Mouse (Mus musculus): ENCODE measurements around the gene Elovl2. TPM values are rescaled to one million over a fixed set of nuclear protein-coding genes. Genes with fewer than 3 reads are reported as not detected.
A peak's percentile ranks its signal among the peaks of the same experiment; 100 is the strongest.

The Elovl2 gene
- total RNA-seq, 1 experiment: 3.7 TPM

DNA sequence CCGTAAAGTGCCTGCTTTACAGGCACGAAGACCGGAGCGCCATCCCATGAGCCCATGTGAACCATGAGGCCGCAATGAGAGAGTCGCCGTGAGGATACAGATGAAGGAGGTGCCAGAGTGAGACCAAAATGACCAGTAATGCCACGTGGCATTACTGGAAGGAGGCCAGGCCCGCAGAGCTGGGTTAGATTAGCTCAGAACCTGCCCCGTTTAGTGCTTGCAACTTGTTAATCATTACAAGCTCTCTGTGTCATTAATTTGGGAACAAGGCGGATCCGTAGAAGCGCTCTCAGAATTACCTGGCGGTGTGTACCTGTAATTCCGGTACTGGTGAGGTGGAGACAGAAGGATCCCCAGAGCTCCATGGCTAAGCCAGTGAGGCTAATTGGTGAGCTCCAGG, 12.0 kb upstream of the Elovl2 start:
- no peak overlapping the region for H3K27ac ChIP-seq (ENCODE audit: insufficient read depth, low read depth, low read length, poor library complexity, severe bottlenecking)
- TF ChIP-seq CHD2 (IDR thresholded peaks at IDR 0.05; ENCODE audit: low read depth, low read length): no peak
- H3K4me1 ChIP-seq (ENCODE audit: control insufficient read depth in 2 of 2, insufficient read depth in 2 of 2, low read length in 2 of 2, poor library complexity in 1 of 2): peaks cover 0 to 2% of the 10 kb centered on the region in 2 experiments; a peak in 1 of 4 replicates
- in situ Hi-C loops (cut with MboI; ENCODE audit: low sequenced_read_pairs in 2 of 2, unreplicated experiment in 2 of 2): loop anchor here in 1 of 2 experiments (25.0 kb wide), 2 partner anchors 145 to 395 kb away; partner anchors contain the start of gene Mak
- no peaks in the 10 kb centered on the region for H3K36me3 ChIP-seq (ENCODE audit: control insufficient read depth, insufficient read depth, low read length, poor library complexity, severe bottlenecking)
- peak overlapping the region in 1 of 2 experiments; percentile 54; a peak in 3 of 4 replicates for H3K4me3 ChIP-seq (ENCODE audit: insufficient read depth in 1 of 2, low read depth in 1 of 2, low read length in 2 of 2, poor library complexity in 1 of 2, severe bottlenecking in 1 of 2)
- H3K9me3 ChIP-seq (ENCODE audit: control insufficient read depth, insufficient read depth, low read depth, low read length): no peaks in the 10 kb centered on the region
- DNase-seq (ENCODE audit: low read depth, low spot score): no peak
- H3K9ac ChIP-seq (ENCODE audit: insufficient read depth, low read depth, low read length, poor library complexity, severe bottlenecking): no peak overlapping the region

DNA sequence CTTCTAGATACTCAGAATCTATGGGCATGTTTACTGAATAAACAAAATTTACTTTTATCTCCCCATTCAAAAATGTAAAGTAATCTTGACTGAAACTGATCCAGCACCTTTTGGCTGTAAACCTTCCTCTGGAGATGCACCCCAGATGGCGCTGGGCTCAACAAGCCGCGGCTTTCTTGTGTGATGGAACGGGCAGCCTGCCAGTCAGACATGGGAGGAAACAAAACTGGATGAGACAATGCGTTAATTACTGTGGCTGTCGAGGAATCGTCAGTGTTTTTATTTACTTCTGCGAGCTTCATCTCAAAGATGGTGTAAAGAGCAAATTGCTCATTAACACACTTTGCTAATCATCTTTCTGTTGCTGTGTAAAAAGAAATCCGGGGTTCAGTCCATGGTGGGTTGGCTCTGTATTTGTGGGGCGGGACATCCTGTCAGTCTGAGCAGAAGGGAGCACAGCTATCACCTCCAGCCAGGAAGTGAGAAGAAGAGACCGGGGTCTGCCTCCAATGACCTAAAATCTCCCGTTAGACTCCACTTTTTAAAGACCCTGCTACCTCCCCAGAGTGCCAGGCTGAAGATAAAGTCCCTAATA, 11.3 kb upstream of the Elovl2 start:
- 0 out of 4 replicates have a peak overlapping the region, but pooled peaks of 1 of the 2 experiments have one; percentile 8 for H3K4me3 ChIP-seq (ENCODE audit: insufficient read depth in 1 of 2, low read depth in 1 of 2, low read length in 2 of 2, poor library complexity in 1 of 2, severe bottlenecking in 1 of 2)
- H3K4me1 ChIP-seq (ENCODE audit: control insufficient read depth in 2 of 2, insufficient read depth in 2 of 2, low read length in 2 of 2, poor library complexity in 1 of 2): peaks cover 0 to 2% of the 10 kb centered on the region in 2 experiments; a peak in 1 of 4 replicates
- TF ChIP-seq ZC3H11A (IDR thresholded peaks at IDR 0.05; ENCODE audit: borderline replicate concordance, low read depth, low read length): no peak
- TF ChIP-seq MAFK (IDR thresholded peaks at IDR 0.05; ENCODE audit: insufficient read depth, low read depth, low read length): no peak
- TF ChIP-seq HCFC1 (IDR thresholded peaks at IDR 0.05; ENCODE audit: borderline replicate concordance, insufficient read depth, low read length): no peak
- no peak for TF ChIP-seq CHD2 (IDR thresholded peaks at IDR 0.05; ENCODE audit: low read depth, low read length)
- H3K27ac ChIP-seq (ENCODE audit: insufficient read depth, low read depth, low read length, poor library complexity, severe bottlenecking): no peak overlapping the region
- no peak overlapping the region for H3K9ac ChIP-seq (ENCODE audit: insufficient read depth, low read depth, low read length, poor library complexity, severe bottlenecking)
- in situ Hi-C loops (cut with MboI; ENCODE audit: low sequenced_read_pairs in 2 of 2, unreplicated experiment in 2 of 2): loop anchor here in 1 of 2 experiments (25.0 kb wide), 2 partner anchors 144 to 394 kb away; partner anchors contain the start of gene Mak
- no peak for DNase-seq (ENCODE audit: low read depth, low spot score)
- no peaks in the 10 kb centered on the region for H3K9me3 ChIP-seq (ENCODE audit: control insufficient read depth, insufficient read depth, low read depth, low read length)
- no peaks in the 10 kb centered on the region for H3K36me3 ChIP-seq (ENCODE audit: control insufficient read depth, insufficient read depth, low read length, poor library complexity, severe bottlenecking)

DNA sequence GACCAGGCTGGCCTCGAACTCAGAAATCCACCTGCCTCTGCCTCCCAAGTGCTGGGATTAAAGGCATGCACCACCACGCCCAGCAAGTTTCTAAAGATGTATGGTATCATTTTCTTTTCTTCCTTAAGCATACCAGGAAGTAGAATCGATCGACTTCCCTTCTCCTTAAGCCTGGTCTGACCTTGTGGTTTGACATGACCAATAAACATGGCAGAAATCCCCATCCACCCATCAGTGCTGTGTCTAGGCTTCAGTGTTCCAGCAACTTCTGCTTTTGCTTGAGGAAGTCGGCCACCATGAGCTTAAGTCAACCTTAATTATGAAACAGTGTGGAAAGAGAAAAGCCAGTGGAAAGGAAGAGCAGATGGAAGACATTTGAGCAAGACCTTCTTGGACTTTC, 10.1 kb upstream of the Elovl2 start:
- DNase-seq (ENCODE audit: low read depth, low spot score): no peak
- Histone ChIP-seq H3K9ac (ENCODE audit: insufficient read depth, low read depth, low read length, poor library complexity, severe bottlenecking) (no peak overlapping the region), H3K9me3 (ENCODE audit: control insufficient read depth, insufficient read depth, low read depth, low read length) (no peaks in the 10 kb centered on the region), H3K27ac (ENCODE audit: insufficient read depth, low read depth, low read length, poor library complexity, severe bottlenecking) (no peak overlapping the region), H3K4me3 (ENCODE audit: insufficient read depth in 1 of 2, low read depth in 1 of 2, low read length in 2 of 2, poor library complexity in 1 of 2, severe bottlenecking in 1 of 2) (no peak overlapping the region), H3K4me1 (ENCODE audit: control insufficient read depth in 2 of 2, insufficient read depth in 2 of 2, low read length in 2 of 2, poor library complexity in 1 of 2) (peaks cover 0 to 2% of the 10 kb centered on the region in 2 experiments; a peak in 1 of 4 replicates), H3K36me3 (ENCODE audit: control insufficient read depth, insufficient read depth, low read length, poor library complexity, severe bottlenecking) (no peaks in the 10 kb centered on the region)
- no peak for TF ChIP-seq ZC3H11A (IDR thresholded peaks at IDR 0.05; ENCODE audit: borderline replicate concordance, low read depth, low read length)
- no peak for TF ChIP-seq MAFK (IDR thresholded peaks at IDR 0.05; ENCODE audit: insufficient read depth, low read depth, low read length)
- TF ChIP-seq CHD2 (IDR thresholded peaks at IDR 0.05; ENCODE audit: low read depth, low read length): no peak
- in situ Hi-C loops (cut with MboI; ENCODE audit: low sequenced_read_pairs in 2 of 2, unreplicated experiment in 2 of 2): loop anchor here in 1 of 2 experiments (25.0 kb wide), 2 partner anchors 143 to 393 kb away; partner anchors contain the start of gene Mak

DNA sequence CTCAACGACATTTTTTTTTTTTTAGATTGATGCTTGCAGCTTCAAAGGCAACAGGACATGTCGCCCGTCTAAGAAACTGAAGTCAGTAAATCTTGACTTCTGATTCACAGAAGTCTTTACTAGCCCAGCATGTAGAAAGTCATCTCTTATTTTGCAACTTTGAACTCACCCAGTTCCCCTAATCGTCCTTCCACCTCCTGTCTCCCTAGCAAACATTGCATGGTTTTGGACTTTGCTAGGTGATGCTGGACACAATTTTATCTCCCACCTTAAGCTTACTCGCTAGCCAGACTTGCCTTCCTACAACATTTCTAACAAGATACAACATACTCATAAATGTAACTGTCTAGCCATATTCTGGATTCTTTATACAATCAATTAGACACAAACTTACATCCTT, 7.9 kb upstream of the Elovl2 start:
- H3K4me1 ChIP-seq (ENCODE audit: control insufficient read depth in 2 of 2, insufficient read depth in 2 of 2, low read length in 2 of 2, poor library complexity in 1 of 2): peaks cover 0 to 2% of the 10 kb centered on the region in 2 experiments; a peak in 1 of 4 replicates

More for the DNA sequence above, 7.9 kb upstream of the Elovl2 start:
- no peak overlapping the region for H3K27ac ChIP-seq (ENCODE audit: insufficient read depth, low read depth, low read length, poor library complexity, severe bottlenecking)
- H3K9me3 ChIP-seq (ENCODE audit: control insufficient read depth, insufficient read depth, low read depth, low read length): no peaks in the 10 kb centered on the region
- in situ Hi-C loops (cut with MboI; ENCODE audit: low sequenced_read_pairs in 2 of 2, unreplicated experiment in 2 of 2): loop anchor here in 1 of 2 experiments (25.0 kb wide), 2 partner anchors 141 to 391 kb away; partner anchors contain the start of gene Mak
- DNase-seq (ENCODE audit: low read depth, low spot score): no peak
- no peak overlapping the region for H3K4me3 ChIP-seq (ENCODE audit: insufficient read depth in 1 of 2, low read depth in 1 of 2, low read length in 2 of 2, poor library complexity in 1 of 2, severe bottlenecking in 1 of 2)
- no peaks in the 10 kb centered on the region for H3K36me3 ChIP-seq (ENCODE audit: control insufficient read depth, insufficient read depth, low read length, poor library complexity, severe bottlenecking)
- TF ChIP-seq MAFK (IDR thresholded peaks at IDR 0.05; ENCODE audit: insufficient read depth, low read depth, low read length) (no peak), ZC3H11A (IDR thresholded peaks at IDR 0.05; ENCODE audit: borderline replicate concordance, low read depth, low read length) (no peak), CHD2 (IDR thresholded peaks at IDR 0.05; ENCODE audit: low read depth, low read length) (no peak), ZNF384 (IDR thresholded peaks at IDR 0.05; ENCODE audit: low read depth, low read length) (no peak), HCFC1 (IDR thresholded peaks at IDR 0.05; ENCODE audit: borderline replicate concordance, insufficient read depth, low read length) (no peak)
- no peak overlapping the region for H3K9ac ChIP-seq (ENCODE audit: insufficient read depth, low read depth, low read length, poor library complexity, severe bottlenecking)
